Mouse (Mus musculus): Measurements from ENCODE around the gene Hspb11.

DNA sequence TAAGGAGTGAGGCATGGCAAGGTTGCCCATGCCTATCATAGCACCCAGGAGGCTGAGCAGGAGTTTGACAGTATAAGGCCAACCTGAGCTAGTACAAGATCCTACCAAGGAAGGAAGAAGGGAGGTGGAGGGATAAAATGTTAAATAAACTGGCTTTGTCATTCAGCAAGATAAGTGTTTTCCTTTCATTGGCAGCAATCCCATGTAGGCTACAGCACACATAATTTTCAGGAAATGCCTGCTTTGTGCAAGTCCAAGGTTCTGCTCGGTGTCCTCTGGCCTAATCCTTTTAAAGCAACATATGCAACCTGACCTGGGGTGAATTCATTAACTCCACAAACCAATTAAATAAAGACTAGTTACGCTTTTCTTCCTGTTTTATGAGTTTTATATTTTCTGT, 8.0 kb upstream of the Hspb11 start:
- TF ChIP-seq CTCF (IDR thresholded peaks at IDR 0.05; ENCODE audit: borderline replicate concordance, control insufficient read depth, extremely low read depth, insufficient read depth, low read length, poor library complexity) (no peak), POLR2A (IDR thresholded peaks at IDR 0.05; ENCODE audit: control insufficient read depth, extremely low read depth, insufficient read depth, low read length, poor library complexity) (no peak)
